Mouse (Mus musculus) liver, adult (tissue): Measurements from ENCODE around the gene Rab8b.

Experiments used
- GATA4 ChIP-seq: IDR thresholded peaks from 2 replicates; pipeline ENCODE4 v1.6.1; 2014; ENCODE audit warnings: mild to moderate bottlenecking, low read length; ENCODE audit not compliant: insufficient replicate concordance

The Rab8b gene

GRCm38 (mm10) chr9:66880752-66881151 lies 38.7 kb downstream of the Rab8b start:
- peak; percentile 69; the same call in 1 of the 2 replicates for TF ChIP-seq GATA4

- TF ChIP-seq GATA4 = no peak
Measured at GRCm38 (mm10) chr9:66879486-66879885, 40.0 kb downstream of the Rab8b start.

- no peak for TF ChIP-seq GATA4
Measured at GRCm38 (mm10) chr9:66878899-66879298, 40.6 kb downstream of the Rab8b start.

- no peak for TF ChIP-seq GATA4
Measured at GRCm38 (mm10) chr9:66876577-66876976, 42.9 kb downstream of the Rab8b start.

- TF ChIP-seq GATA4 = no peak
Measured at GRCm38 (mm10) chr9:66874297-66874696, 45.2 kb downstream of the Rab8b start.

GRCm38 (mm10) chr9:66873531-66873930 lies 46.0 kb downstream of the Rab8b start:
- TF ChIP-seq GATA4 = no peak

GRCm38 (mm10) chr9:66872015-66872727 lies 47.3 kb downstream of the Rab8b start:
- no peak for TF ChIP-seq GATA4

GRCm38 (mm10) chr9:66864708-66865107 lies 54.8 kb downstream of the Rab8b start:
- no peak for TF ChIP-seq GATA4

- TF ChIP-seq GATA4 = no peak
Measured at GRCm38 (mm10) chr9:66863456-66863855, 56.0 kb downstream of the Rab8b start.

- no peak for TF ChIP-seq GATA4
Measured at GRCm38 (mm10) chr9:66862202-66862601, 57.3 kb downstream of the Rab8b start.

GRCm38 (mm10) chr9:66861104-66861767 lies 58.3 kb downstream of the Rab8b start:
- TF ChIP-seq GATA4 = no peak

GRCm38 (mm10) chr9:66859523-66859922 lies 60.0 kb downstream of the Rab8b start:
- TF ChIP-seq GATA4 = no peak

GRCm38 (mm10) chr9:66855865-66856264 lies 63.6 kb downstream of the Rab8b start:
- no peak for TF ChIP-seq GATA4

- TF ChIP-seq GATA4 = no peak
Measured at GRCm38 (mm10) chr9:66852592-66852991, 66.9 kb downstream of the Rab8b start.

- no peak for TF ChIP-seq GATA4
Measured at GRCm38 (mm10) chr9:66850966-66851365, 68.5 kb downstream of the Rab8b start.

GRCm38 (mm10) chr9:66846822-66847221 lies 72.7 kb downstream of the Rab8b start:
- no peak for TF ChIP-seq GATA4

GRCm38 (mm10) chr9:66835097-66835480 lies 84.4 kb downstream of the Rab8b start:
- no peak for TF ChIP-seq GATA4
